In genomic region chr11:104508455-104508854, GRCm38 (mm10) we compare ENCODE assay signal across 20 mouse cellular contexts. TPM values are rescaled to one million over a fixed set of nuclear protein-coding genes. Genes with fewer than 3 reads are reported as not detected.
DNase-seq lines count a peak whose midpoint lies in the region; ATAC-seq and TF ChIP-seq lines count a peak whose summit lies in the region.
"Had no signal": no experiment of that assay in that cellular context is flagged by ENCODE, and none has a peak within 500 bp of the region (broad histone marks: within the 10 kb centered on the region; RNA-seq: fewer than 3 reads in every experiment).

No protein-coding gene starts in this region.

- intact Hi-C loops in gastrocnemius, postnatal 36 days (cut with DNase I), result no loop called here

- no peaks in the 10 kb centered on the region for H3K4me1 ChIP-seq in intestine, embryonic 14.5 days (replicated peaks; ENCODE audit: control insufficient read depth, insufficient read depth, low read length)
- H3K4me1 ChIP-seq in intestine, postnatal 0 days (replicated peaks; ENCODE audit: control insufficient read depth, insufficient read depth, low read length), result no peaks in the 10 kb centered on the region
- H3K4me1 ChIP-seq in liver, postnatal 0 days (ENCODE audit: insufficient read depth), result no peaks in the 10 kb centered on the region
- H3K4me1 ChIP-seq: hindbrain, embryonic 12.5 days; hindbrain, embryonic 15.5 days; intestine, embryonic 15.5 days had no signal

- peaks cover 91% of the 10 kb centered on the region for H3K36me3 ChIP-seq in intestine, embryonic 14.5 days (ENCODE audit: control insufficient read depth, insufficient read depth, low read length)
- peaks cover 49% of the 10 kb centered on the region for H3K36me3 ChIP-seq in intestine, postnatal 0 days (ENCODE audit: control insufficient read depth, insufficient read depth)
- peaks cover 75% of the 10 kb centered on the region for H3K36me3 ChIP-seq in liver, postnatal 0 days (replicated peaks; ENCODE audit: insufficient read depth, low read length)

- DNase-seq in intestine, embryonic 14.5 days (ENCODE audit: low spot score), result peak; percentile 1
- DNase-seq in liver, postnatal 0 days, result no peak
- no peak for DNase-seq in liver
- DNase-seq in NIH3T3 (ENCODE audit: low read depth), result peak; percentile 10
- DNase-seq in gastrocnemius, postnatal 36 days, result no peak
- DNase-seq in urinary bladder, postnatal 10 days (ENCODE audit: low spot score), result no peak
- DNase-seq: adrenal gland, adult 8-10 months; adrenal gland, postnatal 25 days; B cell, adult 2 months; cerebellum, adult 18-20 months; cerebellum, adult 9-10 months; cerebellum, postnatal 14 days; gastrocnemius, postnatal 10 days; heart, adult 11 months had no signal

- H3K9me3 ChIP-seq in intestine, embryonic 14.5 days (ENCODE audit: control insufficient read depth, low read length), result no peaks in the 10 kb centered on the region
- no peaks in the 10 kb centered on the region for H3K9me3 ChIP-seq in intestine, postnatal 0 days (ENCODE audit: control insufficient read depth)
- H3K9me3 ChIP-seq in liver, postnatal 0 days (ENCODE audit: low read length), result no peaks in the 10 kb centered on the region
- H3K9me3 ChIP-seq: hindbrain, embryonic 12.5 days; hindbrain, embryonic 15.5 days; intestine, embryonic 15.5 days had no signal

- H3K4me3 ChIP-seq in intestine, embryonic 14.5 days (ENCODE audit: low read depth, low read length), result no peak overlapping the region
- no peak overlapping the region for H3K4me3 ChIP-seq in intestine, postnatal 0 days (ENCODE audit: low read depth, low read length)
- no peak overlapping the region for H3K4me3 ChIP-seq in liver, postnatal 0 days (ENCODE audit: low read depth, low read length)
- H3K4me3 ChIP-seq: hindbrain, embryonic 12.5 days; hindbrain, embryonic 15.5 days; intestine, embryonic 15.5 days had no signal

- no peak overlapping the region for H3K27ac ChIP-seq in intestine, embryonic 14.5 days (ENCODE audit: low read depth)
- H3K27ac ChIP-seq in intestine, postnatal 0 days (ENCODE audit: low read depth, low read length), result no peak overlapping the region
- H3K27ac ChIP-seq in liver, postnatal 0 days (ENCODE audit: low read depth), result no peak overlapping the region
- H3K27ac ChIP-seq: hindbrain, embryonic 12.5 days; hindbrain, embryonic 15.5 days; intestine, embryonic 15.5 days had no signal

- no peak for TF ChIP-seq EP300 in liver, postnatal 0 days (IDR thresholded peaks at IDR 0.05; ENCODE audit: low read depth)

- TF ChIP-seq CTCF in intestine, postnatal 0 days (IDR thresholded peaks at IDR 0.05; ENCODE audit: low read depth), result no peak
- TF ChIP-seq CTCF in liver, postnatal 0 days (IDR thresholded peaks at IDR 0.05; ENCODE audit: low read depth), result 0 out of 2 replicates have a peak, but pooled peaks have one; percentile 4

- ATAC-seq in intestine, embryonic 14.5 days (replicated peaks; ENCODE audit: low FRiP score, low TSS enrichment, low read depth), result no peak
- no peak for ATAC-seq in intestine, postnatal 0 days
- no peak for ATAC-seq in liver, postnatal 0 days
- ATAC-seq: forebrain, embryonic 14.5 days; intestine, embryonic 15.5 days had no signal

- H3K4me2 ChIP-seq in intestine, embryonic 14.5 days (ENCODE audit: low read length), result no peak overlapping the region
- no peak overlapping the region for H3K4me2 ChIP-seq in intestine, postnatal 0 days (replicated peaks; ENCODE audit: low read depth)
- H3K4me2 ChIP-seq in liver, postnatal 0 days (ENCODE audit: low read depth, low read length), result no peak overlapping the region
- H3K4me2 ChIP-seq: heart, embryonic 11.5 days; hindbrain, embryonic 12.5 days; hindbrain, embryonic 15.5 days; intestine, embryonic 15.5 days had no signal

- no peaks in the 10 kb centered on the region for H3K27me3 ChIP-seq in intestine, embryonic 14.5 days (replicated peaks; ENCODE audit: control insufficient read depth, insufficient read depth, low read length)
- H3K27me3 ChIP-seq in intestine, postnatal 0 days (replicated peaks; ENCODE audit: control insufficient read depth, insufficient read depth, low read length), result no peaks in the 10 kb centered on the region
- H3K27me3 ChIP-seq in liver, postnatal 0 days (ENCODE audit: insufficient read depth, low read length), result no peaks in the 10 kb centered on the region
- H3K27me3 ChIP-seq: hindbrain, embryonic 12.5 days; hindbrain, embryonic 15.5 days; intestine, embryonic 15.5 days had no signal

- 81% methylated on average over 4 of the region's 4 CpGs for WGBS in intestine, embryonic 14.5 days
- WGBS in intestine, postnatal 0 days, result 89% methylated on average over 4 of the region's 4 CpGs
- 90% methylated on average over 4 of the region's 4 CpGs for WGBS in liver, postnatal 0 days (ENCODE audit: insufficient replicate concordance)

- H3K9ac ChIP-seq in intestine, embryonic 14.5 days (ENCODE audit: low read length), result no peak overlapping the region
- no peak overlapping the region for H3K9ac ChIP-seq in intestine, postnatal 0 days (ENCODE audit: low read depth, low read length)
- no peak overlapping the region for H3K9ac ChIP-seq in liver, postnatal 0 days (replicated peaks)
- H3K9ac ChIP-seq: hindbrain, embryonic 12.5 days; hindbrain, embryonic 15.5 days; intestine, embryonic 15.5 days had no signal

RNA-seq across cellular contexts. Expression of gene Kansl1, which starts 39.8 kb away (rescaled TPM):
- 26.7 and 27.9 TPM in 2 replicates for polyA plus RNA-seq in intestine, embryonic 14.5 days (2014; fragmentation: Nextera tagmentation; extraction: Ambion mirVana)
- 8.1 and 9.0 TPM in 2 replicates for polyA plus RNA-seq in intestine, postnatal 0 days (2015; fragmentation: Nextera tagmentation; extraction: Ambion mirVana)
- polyA plus RNA-seq in liver, postnatal 0 days (2015; fragmentation: Nextera tagmentation; extraction: Ambion mirVana), result 3.8 and 4.1 TPM in 2 replicates
- total RNA-seq in gastrocnemius, postnatal 36 days (2021), result 10 to 100 TPM; 18.2 to 21.4 TPM

RNA-seq across cellular contexts. Expression of gene Cdc27, which starts 42.0 kb away (rescaled TPM):
- polyA plus RNA-seq in intestine, embryonic 14.5 days (2014; fragmentation: Nextera tagmentation; extraction: Ambion mirVana), result 41.8 and 47.2 TPM in 2 replicates
- polyA plus RNA-seq in intestine, postnatal 0 days (2015; fragmentation: Nextera tagmentation; extraction: Ambion mirVana), result 11.0 and 14.0 TPM in 2 replicates
- polyA plus RNA-seq in liver, postnatal 0 days (2015; fragmentation: Nextera tagmentation; extraction: Ambion mirVana), result 12.3 and 13.8 TPM in 2 replicates
- 10 to 100 TPM; 24.9 to 25.2 TPM for total RNA-seq in gastrocnemius, postnatal 36 days (2021)

RNA-seq across cellular contexts. Expression of gene Myl4, which starts 42.0 kb away (rescaled TPM):
- 5.8 and 6.2 TPM in 2 replicates for polyA plus RNA-seq in intestine, embryonic 14.5 days (2014; fragmentation: Nextera tagmentation; extraction: Ambion mirVana)
- polyA plus RNA-seq in intestine, postnatal 0 days (2015; fragmentation: Nextera tagmentation; extraction: Ambion mirVana), result 2.7 and 7.1 TPM in 2 replicates
- 8.1 and 8.3 TPM in 2 replicates for polyA plus RNA-seq in liver, postnatal 0 days (2015; fragmentation: Nextera tagmentation; extraction: Ambion mirVana)
- total RNA-seq in gastrocnemius, postnatal 36 days (2021), result 1 to 10 TPM; 5.5 to 6.4 TPM

Comparison
In these comparisons a context has a peak if more than half of its experiments do, and no peak if none do; other contexts are left out.
1. DNase-seq: peak in intestine, embryonic 14.5 days (single experiment) and NIH3T3 (single experiment); none in liver, postnatal 0 days (single experiment), liver (single experiment), gastrocnemius, postnatal 36 days (0 of 2) and urinary bladder, postnatal 10 days (single experiment).